Mouse (Mus musculus) forebrain, embryonic 12.5 days (tissue): ENCODE results near the gene Foxp3. TPM values are rescaled to one million over a fixed set of nuclear protein-coding genes. Genes with fewer than 3 reads are reported as not detected.
A peak's percentile ranks its signal among the peaks of the same experiment; 100 is the strongest.

Experiments used
- ATAC-seq: fragments of 200-750 bp; cut with Nextera tagmentation; 2 replicates; pipeline ENCODE4 v1.8.0; 2017; ENCODE audit warnings: moderate TSS enrichment; ENCODE audit not compliant: low FRiP score
- H3K27ac ChIP-seq: fragments of 300-500 bp; sonication (generic); 2 replicates; pipeline ENCODE4 v1.5.1; 2016; ENCODE audit warnings: mild to moderate bottlenecking
- H3K27me3 ChIP-seq: fragments of 300-500 bp; sonication (generic); 2 replicates; pipeline ENCODE4 v1.6.1; 2016; ENCODE audit warnings: mild to moderate bottlenecking
- H3K36me3 ChIP-seq: fragments of 300-500 bp; sonication (generic); replicated peaks from 2 replicates; pipeline ENCODE4 v1.6.1; 2016; ENCODE audit warnings: mild to moderate bottlenecking
- H3K4me1 ChIP-seq: fragments of 300-500 bp; sonication (generic); 2 replicates; pipeline ENCODE4 v1.6.1; 2016
- H3K4me2 ChIP-seq: fragments of 300-500 bp; sonication (generic); 2 replicates; pipeline ENCODE4 v1.6.1; 2016; ENCODE audit warnings: mild to moderate bottlenecking, moderate library complexity
- H3K4me3 ChIP-seq: fragments of 300-500 bp; sonication (generic); replicated peaks from 2 replicates; pipeline ENCODE4 v1.5.1; 2016; ENCODE audit warnings: mild to moderate bottlenecking
- H3K9ac ChIP-seq: fragments of 300-500 bp; sonication (generic); 2 replicates; pipeline ENCODE4 v1.6.1; 2016; ENCODE audit warnings: mild to moderate bottlenecking
- H3K9me3 ChIP-seq: fragments of 300-500 bp; sonication (generic); 2 replicates; pipeline ENCODE4 v1.6.1; 2016
- WGBS: fragments of 180-500 bp; shearing (Covaris S2); methylation state at CpG from one replicate; pipeline ENCODE4 v1.1.7; 2016; 5-methylcytosine and 5-hydroxymethylcytosine counted together
- polyA plus RNA-seq: library from polyadenylated mRNA; unstranded; fragments of >200 nt; fragmentation: Nextera tagmentation; extraction: Ambion mirVana; gene quantifications from 2 replicates; pipeline ENCODE4 v1.2.1, GENCODE M21; 2016

Foxp3 gene
- polyA plus RNA-seq, 1 experiment from 2014 or later, result 0.26 TPM

- 77% methylated on average over 3 of the region's 3 CpGs for WGBS
- H3K4me3 ChIP-seq, result no peak overlapping the region
- H3K9ac ChIP-seq, result no peak overlapping the region
- H3K4me2 ChIP-seq, result no peak overlapping the region
- peaks cover 4% of the 10 kb centered on the region; the same call in 1 of the 2 replicates for H3K4me1 ChIP-seq
- H3K27ac ChIP-seq, result no peak overlapping the region
- no peaks in the 10 kb centered on the region for H3K9me3 ChIP-seq
- no peaks in the 10 kb centered on the region for H3K27me3 ChIP-seq
- ATAC-seq, result no peak
- no peaks in the 10 kb centered on the region for H3K36me3 ChIP-seq
Measured at GRCm38 (mm10) chrX:7635101-7635500, 61.7 kb downstream of the Foxp3 start.

GRCm38 (mm10) chrX:7638401-7639091, 65.1 kb downstream of the Foxp3 start, which contains the start of gene Syp:
TSS of gene Syp (plus strand) at chrX:7638471.
- H3K9me3 ChIP-seq, result no peaks in the 10 kb centered on the region
- no peaks in the 10 kb centered on the region for H3K36me3 ChIP-seq
- H3K4me1 ChIP-seq, result peaks cover 4% of the 10 kb centered on the region; the same call in 1 of the 2 replicates
- no peaks in the 10 kb centered on the region for H3K27me3 ChIP-seq
- H3K4me2 ChIP-seq, result peak within 1 kb of the TSS; percentile 60
- ATAC-seq, result peak; percentile 92
- peak within 1 kb of the TSS; percentile 47; the same call in 1 of the 2 replicates for H3K27ac ChIP-seq
- peak within 1 kb of the TSS; percentile 61 for H3K9ac ChIP-seq
- H3K4me3 ChIP-seq, result peak within 1 kb of the TSS; percentile 54
- WGBS, result 14% methylated on average over 41 of the region's 42 CpGs

GRCm38 (mm10) chrX:7639536-7640325, 66.3 kb downstream of the Foxp3 start:
- H3K4me1 ChIP-seq, result peaks cover 4% of the 10 kb centered on the region; the same call in 1 of the 2 replicates
- H3K27me3 ChIP-seq, result no peaks in the 10 kb centered on the region
- H3K36me3 ChIP-seq, result 0 out of 2 replicates have a peak, but pooled peaks cover 4% of the 10 kb centered on the region
- no peaks in the 10 kb centered on the region for H3K9me3 ChIP-seq
- ATAC-seq, result peak; percentile 36; the same call in 1 of the 2 replicates
- H3K4me2 ChIP-seq, result peak overlapping the region; percentile 60
- H3K9ac ChIP-seq, result peak overlapping the region; percentile 61
- H3K27ac ChIP-seq, result peak overlapping the region; percentile 50
- 28% methylated on average over 13 of the region's 13 CpGs for WGBS
- H3K4me3 ChIP-seq, result peak overlapping the region; percentile 54

GRCm38 (mm10) chrX:7640785-7641184, 67.3 kb downstream of the Foxp3 start:
- 49% methylated on average over 12 of the region's 12 CpGs for WGBS
- H3K4me2 ChIP-seq, result peak overlapping the region; percentile 60
- no peak overlapping the region for H3K9ac ChIP-seq
- no peak for ATAC-seq
- H3K4me1 ChIP-seq, result peaks cover 4% of the 10 kb centered on the region; the same call in 1 of the 2 replicates
- no peak overlapping the region for H3K27ac ChIP-seq
- H3K36me3 ChIP-seq, result 0 out of 2 replicates have a peak, but pooled peaks cover 4% of the 10 kb centered on the region
- H3K27me3 ChIP-seq, result no peaks in the 10 kb centered on the region
- no peaks in the 10 kb centered on the region for H3K9me3 ChIP-seq
- H3K4me3 ChIP-seq, result peak overlapping the region; percentile 7

Other genes with a start within 250 kb of the Foxp3 start
- gene Usp27x, start 197.8 kb upstream of the Foxp3 start, polyA plus RNA-seq, result 1.3 and 1.4 TPM in 2 replicates
- gene Ppp1r3f, start 639 bp downstream of the Foxp3 start, polyA plus RNA-seq, result 4.1 and 4.4 TPM in 2 replicates
- gene Ccdc22, start 31.9 kb downstream of the Foxp3 start, polyA plus RNA-seq, result 35.4 and 36.5 TPM in 2 replicates
- gene Cacna1f, start 33.4 kb downstream of the Foxp3 start, polyA plus RNA-seq, result not detected in 2 replicates
- 42.0 and 44.8 TPM in 2 replicates for gene Syp, start 64.8 kb downstream of the Foxp3 start, polyA plus RNA-seq
- 2.0 and 2.6 TPM in 2 replicates for gene Prickle3, start 83.6 kb downstream of the Foxp3 start, polyA plus RNA-seq
- 45.5 and 52.0 TPM in 2 replicates for gene Plp2, start 97.7 kb downstream of the Foxp3 start, polyA plus RNA-seq
- gene Magix, start 107.6 kb downstream of the Foxp3 start, polyA plus RNA-seq, result 0.09 and 0.19 TPM in 2 replicates
- 45.6 and 53.4 TPM in 2 replicates for gene Gpkow, start 123.5 kb downstream of the Foxp3 start, polyA plus RNA-seq
- gene Wdr45, start 140.7 kb downstream of the Foxp3 start, polyA plus RNA-seq, result 21.1 and 21.2 TPM in 2 replicates
- gene Gm45208, start 148.6 kb downstream of the Foxp3 start, polyA plus RNA-seq, result 0.66 TPM in 1 of 2 replicates, not detected in the other
- 79.5 and 84.7 TPM in 2 replicates for gene Praf2, start 154.8 kb downstream of the Foxp3 start, polyA plus RNA-seq
- 29.6 and 31.1 TPM in 2 replicates for gene Ccdc120, start 177.3 kb downstream of the Foxp3 start, polyA plus RNA-seq
- 27.9 and 30.3 TPM in 2 replicates for gene Tfe3, start 188.9 kb downstream of the Foxp3 start, polyA plus RNA-seq
- gene Gripap1, start 216.1 kb downstream of the Foxp3 start, polyA plus RNA-seq, result 75.7 and 84.4 TPM in 2 replicates
- 0.95 and 1.5 TPM in 2 replicates for gene Kcnd1, start 248.6 kb downstream of the Foxp3 start, polyA plus RNA-seq